In the genomic region with DNA sequence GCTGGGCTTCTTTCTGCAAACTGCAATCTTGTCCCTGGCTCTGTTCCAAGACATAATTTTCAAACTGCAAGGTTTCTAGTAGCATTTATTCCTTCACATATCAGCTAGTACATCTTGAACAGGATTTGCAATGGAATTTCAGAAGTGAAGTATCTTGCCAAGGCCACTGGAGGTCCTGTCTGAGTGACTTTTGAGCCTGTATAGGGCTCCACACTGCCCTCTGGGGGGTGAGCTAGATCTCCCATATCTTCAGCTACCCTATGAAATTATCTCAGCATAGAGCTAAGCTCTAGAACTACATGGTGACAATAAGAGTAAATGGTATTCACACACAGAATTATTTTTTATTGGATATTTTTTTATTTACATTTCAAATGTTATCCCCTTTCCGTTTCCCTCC, we compare ENCODE assay signal across 8 mouse cellular contexts. TPM values are rescaled to one million over a fixed set of nuclear protein-coding genes. Genes with fewer than 3 reads are reported as not detected.
A peak's percentile ranks its signal among the peaks of the same experiment; 100 is the strongest.
DNase-seq lines count a peak whose midpoint lies in the region; ATAC-seq and TF ChIP-seq lines count a peak whose summit lies in the region.

No protein-coding gene starts in this region.

- ATAC-seq in Patski: no peak
- peak; percentile 80 for ATAC-seq in liver, embryonic 11.5 days (replicated peaks; ENCODE audit: low FRiP score)
- ATAC-seq in forebrain, embryonic 12.5 days (ENCODE audit: low FRiP score): no peak

- no peaks in the 10 kb centered on the region for H3K36me3 ChIP-seq in liver, embryonic 11.5 days (ENCODE audit: control insufficient read depth, insufficient read depth, low read length)
- no peaks in the 10 kb centered on the region for H3K36me3 ChIP-seq in forebrain, embryonic 12.5 days (replicated peaks)

- no peak overlapping the region for H3K27ac ChIP-seq in liver, embryonic 11.5 days (ENCODE audit: low read depth, low read length)
- no peak overlapping the region for H3K27ac ChIP-seq in forebrain, embryonic 12.5 days

- H3K4me1 ChIP-seq in liver, embryonic 11.5 days (replicated peaks; ENCODE audit: control insufficient read depth, insufficient read depth, low read length): peaks cover 2% of the 10 kb centered on the region; the same call in 1 of the 2 replicates
- H3K4me1 ChIP-seq in forebrain, embryonic 12.5 days: no peaks in the 10 kb centered on the region

- H3K9me3 ChIP-seq in liver, embryonic 11.5 days (ENCODE audit: control insufficient read depth, low read length): no peaks in the 10 kb centered on the region
- no peaks in the 10 kb centered on the region for H3K9me3 ChIP-seq in forebrain, embryonic 12.5 days

- in situ Hi-C loops in Patski (cut with MboI; ENCODE audit: low pct_unique_long_range_greater_than_20kb): no loop called here

- CTCF ChIA-PET in Patski (lab: Charles Lee): interaction anchor here (2.1 kb wide), 1 partner anchor 9 kb away, joined by 8 read pairs; no protein-coding TSS in a partner anchor

- POLR2A ChIA-PET in Patski (lab: Charles Lee): no interaction called here

- H3K27me3 ChIP-seq in Patski: peaks cover 9% of the 10 kb centered on the region
- H3K27me3 ChIP-seq in liver, embryonic 11.5 days (replicated peaks; ENCODE audit: control insufficient read depth, insufficient read depth, low read length): no peaks in the 10 kb centered on the region
- no peaks in the 10 kb centered on the region for H3K27me3 ChIP-seq in forebrain, embryonic 12.5 days

- peak; percentile 26 for DNase-seq in layer of hippocampus, adult 11-12 months (ENCODE audit: low spot score)
- no peak for DNase-seq in layer of hippocampus, postnatal 36 days
- no peak for DNase-seq in Patski (ENCODE audit: low read depth, low spot score)
- DNase-seq in liver, embryonic 11.5 days (ENCODE audit: low spot score): no peak
- DNase-seq in spleen, adult 12 weeks (ENCODE audit: low spot score): peak; percentile 23
- DNase-seq in urinary bladder, postnatal 4 days (ENCODE audit: low spot score in 2 of 2): no peak
- DNase-seq in layer of hippocampus, postnatal 14 days (ENCODE audit: low spot score in 2 of 2): no peak

- TF ChIP-seq CTCF in Patski (IDR thresholded peaks at IDR 0.05): peak; percentile 18

- WGBS in liver, embryonic 11.5 days: 95% methylated on average over 1 of the region's 1 CpGs
- 97% methylated on average over 1 of the region's 1 CpGs for WGBS in forebrain, embryonic 12.5 days

- no peak overlapping the region for H3K9ac ChIP-seq in liver, embryonic 11.5 days (ENCODE audit: low read depth, low read length)
- no peak overlapping the region for H3K9ac ChIP-seq in forebrain, embryonic 12.5 days

- H3K4me3 ChIP-seq in liver, embryonic 11.5 days (ENCODE audit: low read depth, low read length): no peak overlapping the region
- H3K4me3 ChIP-seq in forebrain, embryonic 12.5 days (replicated peaks): no peak overlapping the region

- no peak overlapping the region for H3K4me2 ChIP-seq in liver, embryonic 11.5 days
- no peak overlapping the region for H3K4me2 ChIP-seq in forebrain, embryonic 12.5 days

RNA-seq across cellular contexts. Expression of gene Ccr5, which starts 2.9 kb away (rescaled TPM):
- 10 to 100 TPM in 1 of 2 experiments, 1 to 10 TPM in 1; 8.1 to 12.1 TPM for total RNA-seq in layer of hippocampus, postnatal 36 days (2021)
- not detected for polyA plus RNA-seq in Patski (2021)
- polyA plus RNA-seq in liver, embryonic 11.5 days (2014; fragmentation: Nextera tagmentation; extraction: Ambion mirVana): 1.1 and 2.7 TPM in 2 replicates
- 0.22 and 0.87 TPM in 2 replicates for polyA plus RNA-seq in forebrain, embryonic 12.5 days (2016; fragmentation: Nextera tagmentation; extraction: Ambion mirVana)
- 10 to 100 TPM in 1 of 2 experiments, 1 to 10 TPM in 1; 8.0 to 11.3 TPM for total RNA-seq in layer of hippocampus, postnatal 14 days (2021)

RNA-seq across cellular contexts. Expression of gene Ccr2, which starts 16.7 kb away (rescaled TPM):
- under 1 TPM; 0.12 to 0.30 TPM for total RNA-seq in layer of hippocampus, postnatal 36 days (2021)
- not detected for polyA plus RNA-seq in Patski (2021)
- 0.64 and 0.80 TPM in 2 replicates for polyA plus RNA-seq in liver, embryonic 11.5 days (2014; fragmentation: Nextera tagmentation; extraction: Ambion mirVana)
- polyA plus RNA-seq in forebrain, embryonic 12.5 days (2016; fragmentation: Nextera tagmentation; extraction: Ambion mirVana): 0.21 and 0.32 TPM in 2 replicates
- under 1 TPM; 0.17 to 0.30 TPM for total RNA-seq in layer of hippocampus, postnatal 14 days (2021)

Comparison
In these comparisons a context has a peak if more than half of its experiments do, and no peak if none do; other contexts are left out.
1. DNase-seq: peak in layer of hippocampus, adult 11-12 months (single experiment) and spleen, adult 12 weeks (single experiment); none in layer of hippocampus, postnatal 36 days (0 of 2), Patski (single experiment), liver, embryonic 11.5 days (single experiment), urinary bladder, postnatal 4 days (0 of 2) and layer of hippocampus, postnatal 14 days (0 of 2).